Mouse (Mus musculus): ENCODE data around the gene Spata31d1d. TPM values are rescaled to one million over a fixed set of nuclear protein-coding genes. Genes with fewer than 3 reads are reported as not detected.
A peak's percentile ranks its signal among the peaks of the same experiment; 100 is the strongest.
"Not testable (repeated sequence)": the region's sequence is repeated elsewhere in the genome, so short reads cannot be mapped to it uniquely, and the experiment has no call there.

Spata31d1d gene
- total and polyA plus RNA-seq, 3 experiments, result not detected

- Histone ChIP-seq H3K79me2 (replicated peaks; ENCODE audit: control insufficient read depth, extremely low read depth, insufficient read depth, poor library complexity, severe bottlenecking) (no peaks in the 10 kb centered on the region), H3K4me1 (ENCODE audit: control insufficient read depth in 1 of 2, insufficient read depth in 2 of 2) (peaks cover 4 to 5% of the 10 kb centered on the region in 2 experiments), H3K4me2 (ENCODE audit: insufficient read depth, low read depth, poor library complexity, severe bottlenecking) (no peak overlapping the region), H3K27me3 (replicated peaks) (peaks cover 1% of the 10 kb centered on the region), H3K9me3 (replicated peaks; ENCODE audit: low read length) (no peaks in the 10 kb centered on the region), H3K36me3 (replicated peaks in 1 of 2; ENCODE audit: control insufficient read depth in 1 of 2, insufficient read depth in 1 of 2, low read length in 1 of 2) (no peaks in the 10 kb centered on the region), H3K4me3 (replicated peaks in 1 of 3; ENCODE audit: low read depth in 2 of 3, low read length in 2 of 3, poor library complexity in 1 of 3) (no peak overlapping the region), H3K27ac (ENCODE audit: insufficient read depth, low read depth) (no peak overlapping the region), H3K9ac (ENCODE audit: insufficient read depth, low read depth) (no peak overlapping the region)
- peak; percentile 40 for DNase-seq (ENCODE audit: extremely low read depth)
- TF ChIP-seq ZMIZ1 (IDR thresholded peaks at IDR 0.05; ENCODE audit: low read depth, low read length) (no peak), TBP (conservative IDR thresholded peaks at IDR 0.05; ENCODE audit: low read depth, low read length) (no peak), EP300 (IDR thresholded peaks at IDR 0.05; ENCODE audit: low read length) (no peak), MAZ (IDR thresholded peaks at IDR 0.05; ENCODE audit: low read depth, low read length) (0 out of 2 replicates have a peak, but pooled peaks have one; percentile 22), CTCF (conservative IDR thresholded peaks at IDR 0.05 in 1 of 2, IDR thresholded peaks at IDR 0.05 in 1 of 2; ENCODE audit: low read depth in 2 of 2, low read length in 2 of 2) (peak in 1 of 2 experiments; percentile 50; a peak in 2 of 4 replicates), SMC3 (IDR thresholded peaks at IDR 0.05; ENCODE audit: low read depth, low read length) (peak; percentile 37), PAX5 (IDR thresholded peaks at IDR 0.05; ENCODE audit: low read length) (no peak), MXI1 (IDR thresholded peaks at IDR 0.05; ENCODE audit: low read depth, low read length) (no peak), NRF1 (IDR thresholded peaks at IDR 0.05; ENCODE audit: low read depth, low read length) (no peak), KAT2A (IDR thresholded peaks at IDR 0.05; ENCODE audit: insufficient replicate concordance, low read length) (no peak), MAX (IDR thresholded peaks at IDR 0.05; ENCODE audit: low read length) (no peak)
- in situ Hi-C loops (cut with MboI; ENCODE audit: low pct_ligation_motif_present, low pct_unique_long_range_greater_than_20kb, low sequenced_read_pairs), result loop anchor here (25.0 kb wide), 1 partner anchor 1123 kb away; the partner anchor contains the start of gene Slc28a3
- dilution Hi-C loops (cut with MboI; ENCODE audit: extremely low pct_ligation_motif_present, extremely low pct_unique_long_range_greater_than_20kb, low sequenced_read_pairs), result no loop called here
Measured at GRCm38 (mm10) chr13:59735190-59735589, 3.6 kb upstream of the Spata31d1d start.

GRCm38 (mm10) chr13:59734347-59734746, 2.8 kb upstream of the Spata31d1d start:
- H3K4me3 ChIP-seq (replicated peaks in 1 of 3; ENCODE audit: low read depth in 2 of 3, low read length in 2 of 3, poor library complexity in 1 of 3); H3K9me3 ChIP-seq (replicated peaks; ENCODE audit: low read length); H3K27ac ChIP-seq (ENCODE audit: insufficient read depth, low read depth); dilution Hi-C loops (cut with MboI; ENCODE audit: extremely low pct_ligation_motif_present, extremely low pct_unique_long_range_greater_than_20kb, low sequenced_read_pairs); H3K27me3 ChIP-seq (replicated peaks); H3K4me1 ChIP-seq (ENCODE audit: control insufficient read depth in 1 of 2, insufficient read depth in 2 of 2); H3K4me2 ChIP-seq (ENCODE audit: insufficient read depth, low read depth, poor library complexity, severe bottlenecking); H3K9ac ChIP-seq (ENCODE audit: insufficient read depth, low read depth); H3K36me3 ChIP-seq (replicated peaks in 1 of 2; ENCODE audit: control insufficient read depth in 1 of 2, insufficient read depth in 1 of 2, low read length in 1 of 2); DNase-seq (ENCODE audit: extremely low read depth); H3K79me2 ChIP-seq (replicated peaks; ENCODE audit: control insufficient read depth, extremely low read depth, insufficient read depth, poor library complexity, severe bottlenecking): not testable (repeated sequence)
- in situ Hi-C loops (cut with MboI; ENCODE audit: low pct_ligation_motif_present, low pct_unique_long_range_greater_than_20kb, low sequenced_read_pairs), result loop anchor here (25.0 kb wide), 1 partner anchor 1122 kb away; the partner anchor contains the start of gene Slc28a3
- TF ChIP-seq USF1 (IDR thresholded peaks at IDR 0.05; ENCODE audit: low read depth, low read length), result peak; percentile 30

- Histone ChIP-seq H3K79me2 (replicated peaks; ENCODE audit: control insufficient read depth, extremely low read depth, insufficient read depth, poor library complexity, severe bottlenecking) (no peaks in the 10 kb centered on the region), H3K4me1 (ENCODE audit: control insufficient read depth in 1 of 2, insufficient read depth in 2 of 2) (peaks cover 4 to 5% of the 10 kb centered on the region in 2 experiments), H3K4me3 (replicated peaks in 1 of 3; ENCODE audit: low read depth in 2 of 3, low read length in 2 of 3, poor library complexity in 1 of 3) (no peak overlapping the region), H3K4me2 (ENCODE audit: insufficient read depth, low read depth, poor library complexity, severe bottlenecking) (no peak overlapping the region), H3K36me3 (replicated peaks in 1 of 2; ENCODE audit: control insufficient read depth in 1 of 2, insufficient read depth in 1 of 2, low read length in 1 of 2) (no peaks in the 10 kb centered on the region), H3K27ac (ENCODE audit: insufficient read depth, low read depth) (no peak overlapping the region), H3K9me3 (replicated peaks; ENCODE audit: low read length) (no peaks in the 10 kb centered on the region), H3K9ac (ENCODE audit: insufficient read depth, low read depth) (no peak overlapping the region), H3K27me3 (replicated peaks) (peaks cover 1% of the 10 kb centered on the region)
- TF ChIP-seq UBTF (IDR thresholded peaks at IDR 0.05; ENCODE audit: low read depth, low read length), result no peak
- no peak for DNase-seq (ENCODE audit: extremely low read depth)
- in situ Hi-C loops (cut with MboI; ENCODE audit: low pct_ligation_motif_present, low pct_unique_long_range_greater_than_20kb, low sequenced_read_pairs), result loop anchor here (25.0 kb wide), 1 partner anchor 1122 kb away; the partner anchor contains the start of gene Slc28a3
- dilution Hi-C loops (cut with MboI; ENCODE audit: extremely low pct_ligation_motif_present, extremely low pct_unique_long_range_greater_than_20kb, low sequenced_read_pairs), result no loop called here
Measured at GRCm38 (mm10) chr13:59733936-59734335, 2.4 kb upstream of the Spata31d1d start.
